Mouse (Mus musculus): ENCODE data around the gene Rpgr.

DNA sequence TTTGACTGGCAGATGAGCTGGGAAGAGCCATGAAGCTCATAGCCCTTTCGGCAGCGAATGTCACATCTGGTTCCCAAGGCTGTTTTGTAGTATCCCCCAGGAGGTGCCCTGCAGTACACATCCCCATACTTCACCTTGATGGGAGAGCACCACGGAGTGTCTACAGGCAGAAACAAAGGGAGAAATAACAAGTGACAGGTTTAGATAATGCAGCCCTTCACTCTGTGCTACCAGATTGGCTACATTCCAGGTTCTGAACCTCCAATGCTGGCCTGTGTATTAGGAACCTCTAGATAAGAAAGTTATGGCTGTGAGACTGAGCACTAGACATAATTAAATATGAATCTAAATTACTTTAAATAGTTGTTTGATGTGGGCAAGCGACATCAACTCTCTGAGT lies 147.3 kb downstream of the Rpgr start:
- TF ChIP-seq POLR2A (IDR thresholded peaks at IDR 0.05; ENCODE audit: low read depth, low read length) = no peak
- no peak for TF ChIP-seq CTCF (IDR thresholded peaks at IDR 0.05; ENCODE audit: extremely low read depth, insufficient read length, insufficient replicate concordance, low read depth, low read length)

All from small intestine, adult 2 months (tissue).